Mouse (Mus musculus) heart, adult 9 months (tissue): ENCODE measurements around the gene Rilp.
"Not testable (repeated sequence)": the region's sequence is repeated elsewhere in the genome, so short reads cannot be mapped to it uniquely, and the experiment has no call there.

Experiments
- DNase-seq, 2 experiments: peaks; one replicate each; pipeline ENCODE4 v3.0.0; 2022; ENCODE audit warnings: low spot score in 2 of 2

Rilp gene

DNA sequence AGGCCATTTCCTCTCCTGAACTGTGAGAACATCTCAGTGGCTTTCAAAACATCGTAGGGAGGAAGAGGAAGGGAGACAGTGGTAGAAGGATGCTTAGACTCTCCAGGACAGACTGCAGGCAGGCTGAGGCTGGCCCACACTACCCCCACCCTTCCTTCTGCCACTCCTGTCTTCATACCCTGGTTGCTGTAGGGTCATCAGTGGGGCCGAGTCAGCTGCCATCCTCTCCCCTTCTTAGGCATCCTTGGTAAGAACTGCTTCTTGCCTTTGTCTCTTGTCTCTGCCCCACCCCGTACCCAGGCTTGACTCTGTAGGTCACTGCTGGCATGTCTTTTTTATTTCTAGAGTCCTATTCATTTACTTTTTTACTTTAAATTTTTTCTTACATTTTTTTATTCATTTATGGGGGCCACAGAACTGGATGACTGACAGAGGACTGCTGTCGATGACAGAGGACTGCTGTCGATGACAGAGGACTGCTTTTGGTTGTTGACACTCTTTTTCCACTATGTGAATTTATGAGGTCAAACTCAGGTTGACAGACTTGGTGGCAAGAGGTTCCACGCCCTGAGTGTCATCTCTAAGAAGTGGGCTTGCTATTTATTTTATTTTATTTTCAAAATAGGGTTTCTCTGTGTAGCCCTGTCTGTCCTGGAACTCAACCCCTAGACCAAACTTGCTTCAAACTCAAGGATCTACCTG, 23.6 kb downstream of the Rilp start:
- DNase-seq, result no peak

- DNase-seq, result no peak
Measured at GRCm38 (mm10) chr11:75534286-75535033, 24.6 kb downstream of the Rilp start.

DNA sequence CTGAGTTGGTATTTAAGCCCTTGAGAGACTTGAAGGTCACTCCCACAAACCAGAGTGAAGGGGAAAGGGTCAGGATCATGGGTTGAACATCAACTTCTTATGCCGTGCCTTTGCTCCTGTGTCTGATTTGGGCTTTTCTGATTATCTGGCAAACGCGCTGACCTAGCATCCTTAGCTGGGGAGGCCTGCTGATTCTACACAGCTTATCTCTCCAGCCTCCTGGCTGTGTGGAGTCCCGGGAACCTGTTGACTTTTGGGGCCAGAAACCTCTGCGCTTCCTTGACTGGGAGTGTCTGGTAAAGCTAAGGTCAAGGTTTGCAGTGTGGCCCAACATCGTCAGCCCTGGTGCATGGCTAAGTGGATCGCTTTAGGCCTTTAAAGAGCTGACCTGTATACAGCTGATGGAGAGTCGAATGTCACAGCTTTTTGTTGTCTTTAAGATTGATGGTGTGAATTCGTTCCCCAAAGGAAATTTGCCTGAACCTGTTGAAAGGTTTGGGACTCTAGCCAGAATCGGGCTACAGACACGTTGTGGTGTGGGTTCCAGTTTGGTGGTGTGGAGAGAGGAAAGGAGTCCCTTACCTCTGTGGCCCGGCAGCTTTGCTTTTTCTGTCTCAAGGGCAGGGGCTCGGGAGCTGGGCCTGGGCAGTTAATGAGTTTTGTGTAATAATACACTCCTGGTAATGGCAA, 25.4 kb downstream of the Rilp start:
- DNase-seq, result no peak

GRCm38 (mm10) chr11:75536255-75537024, 26.5 kb downstream of the Rilp start:
- no peak for DNase-seq

- no peak for DNase-seq
Measured at GRCm38 (mm10) chr11:75537025-75537414, 27.1 kb downstream of the Rilp start.

DNA sequence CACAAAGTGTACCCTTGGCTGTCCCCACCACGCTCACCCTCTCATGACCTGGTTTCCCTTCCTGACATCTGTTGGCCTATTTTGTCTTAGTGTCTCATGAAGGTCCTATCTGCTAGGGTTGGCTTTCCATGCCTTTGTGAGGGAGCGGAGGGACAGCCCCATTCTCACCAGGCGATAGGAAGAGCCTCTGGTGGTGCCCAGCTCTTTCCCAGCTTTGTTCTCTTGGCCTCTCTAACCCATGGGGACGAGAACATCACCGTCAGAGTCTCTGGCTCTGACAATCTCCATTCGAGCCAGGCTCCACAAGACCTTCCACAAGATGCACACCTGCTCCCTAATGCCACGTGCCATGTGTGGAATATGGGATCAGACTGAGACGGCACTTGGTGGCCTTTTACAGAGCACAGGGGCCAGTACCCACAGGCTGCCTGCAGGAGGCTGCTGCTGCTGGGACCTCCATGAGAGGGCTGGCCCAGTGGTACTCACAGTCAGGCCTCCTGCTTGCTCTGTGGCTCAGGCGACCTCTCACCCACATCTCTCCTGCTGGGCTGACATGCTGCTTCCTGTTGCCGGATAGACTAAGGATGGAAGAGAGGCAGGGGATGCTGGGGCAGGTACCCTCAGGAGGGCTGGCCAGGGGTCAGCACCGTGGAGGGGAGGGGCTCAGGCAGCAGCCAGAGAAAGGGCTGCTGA, 27.7 kb downstream of the Rilp start:
- DNase-seq, result peak in 1 of 2 experiments; percentile 49

- no peak for DNase-seq
Measured at GRCm38 (mm10) chr11:75538184-75538969, 28.5 kb downstream of the Rilp start.

DNA sequence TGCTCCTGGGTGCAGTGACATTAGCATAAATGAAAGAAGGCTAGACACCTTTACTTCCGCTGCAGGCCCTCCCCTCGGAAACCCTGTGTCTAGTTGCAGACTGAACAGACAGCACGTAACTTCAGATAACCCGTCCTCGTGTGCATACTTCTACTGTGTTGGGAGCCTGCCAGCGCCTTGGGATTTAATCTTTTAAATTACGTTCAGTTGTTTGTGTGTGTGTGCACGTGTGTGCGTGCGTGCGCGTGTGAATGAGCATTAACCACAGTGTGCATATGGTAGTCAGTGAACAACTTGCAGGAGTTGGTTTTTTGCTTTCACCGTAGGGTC, 29.0 kb downstream of the Rilp start:
- DNase-seq, result no peak

GRCm38 (mm10) chr11:75540209-75540608, 30.3 kb downstream of the Rilp start:
- no peak for DNase-seq

GRCm38 (mm10) chr11:75540710-75541581, 31.1 kb downstream of the Rilp start:
- DNase-seq, result no peak

GRCm38 (mm10) chr11:75544713-75545112, 34.8 kb downstream of the Rilp start:
- DNase-seq, result no peak

GRCm38 (mm10) chr11:75546057-75546456, 36.2 kb downstream of the Rilp start:
- no peak for DNase-seq

DNA sequence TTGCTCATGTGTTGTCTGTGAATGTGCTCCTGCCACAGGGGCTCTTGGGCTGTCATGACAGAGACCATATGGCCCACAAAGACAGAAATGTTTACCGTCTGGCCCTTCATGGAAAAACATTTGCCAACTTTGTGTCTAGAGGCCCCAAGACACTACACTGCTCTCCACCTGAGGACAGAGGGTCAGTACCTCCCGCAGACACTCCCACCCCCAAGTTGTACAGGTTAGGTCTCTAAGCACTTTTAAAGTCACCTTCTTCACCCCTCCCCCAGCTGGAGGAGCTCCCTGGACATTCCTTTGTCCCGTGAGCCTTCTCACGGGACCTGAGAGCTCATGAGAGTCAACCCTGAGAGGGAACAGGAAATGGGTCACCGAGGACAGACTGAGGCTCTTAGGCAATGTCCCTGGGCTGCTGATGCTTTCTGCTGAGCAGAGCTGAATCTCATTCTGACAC, 39.8 kb downstream of the Rilp start:
- DNase-seq, result peak; percentile 42 to 54

DNA sequence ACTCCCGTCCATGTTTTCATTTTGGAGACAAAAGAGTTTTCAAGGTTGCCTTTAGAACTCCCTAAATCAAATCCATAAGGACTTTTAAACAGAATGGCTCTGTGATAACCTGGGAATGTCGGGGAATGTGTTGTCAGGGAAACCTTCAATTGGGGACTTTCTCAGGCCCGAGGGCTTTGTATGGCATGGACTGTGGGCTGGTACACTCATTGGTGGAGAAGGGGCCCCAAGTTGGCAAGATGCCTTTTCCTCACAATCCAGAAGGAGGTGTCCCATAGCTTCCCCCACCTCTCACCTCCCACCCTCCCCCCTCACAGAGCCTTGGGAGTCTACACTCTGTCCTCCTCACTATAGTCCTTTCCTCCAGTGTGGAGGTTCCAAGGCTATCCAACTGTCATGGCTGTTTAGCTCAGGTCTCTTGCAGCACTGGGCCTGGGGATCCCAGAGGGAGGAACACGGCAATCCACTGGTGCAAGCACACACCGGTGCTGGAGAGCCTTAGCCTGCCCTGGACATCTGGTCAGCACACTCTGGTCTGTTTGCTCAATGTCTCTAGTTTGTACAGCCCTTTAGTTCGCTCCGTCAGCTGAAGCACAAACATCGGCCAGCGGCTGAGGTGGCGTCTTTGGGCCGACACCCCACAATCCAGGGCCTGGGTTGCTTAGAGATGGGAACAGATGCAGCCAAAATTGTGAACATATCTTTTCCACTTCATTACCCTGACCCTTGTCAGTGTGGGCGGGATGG, 40.5 kb downstream of the Rilp start:
- peak; percentile 66 to 76 for DNase-seq

DNA sequence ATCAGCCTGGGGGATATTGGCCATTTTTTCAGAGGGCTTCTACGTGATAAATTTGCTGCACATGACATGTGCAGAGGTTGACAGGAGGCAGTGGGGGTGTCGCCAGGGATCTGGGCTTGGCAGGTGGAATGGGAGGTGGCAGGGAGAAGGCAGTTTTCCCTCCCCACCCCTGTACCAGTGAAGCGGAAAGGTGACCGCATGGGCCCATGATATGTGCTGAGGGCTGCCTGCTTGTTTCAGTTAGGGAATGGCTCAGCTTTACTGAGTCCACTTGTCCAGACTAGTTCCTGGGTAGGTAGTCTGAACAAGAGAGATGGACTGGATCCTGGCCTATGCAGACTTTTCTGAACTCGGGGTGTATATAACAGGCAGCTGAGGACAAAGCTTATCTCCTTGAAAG, 41.4 kb downstream of the Rilp start:
- no peak for DNase-seq

GRCm38 (mm10) chr11:75551961-75552441, 42.1 kb downstream of the Rilp start:
- DNase-seq, result peak; percentile 81 to 82

DNA sequence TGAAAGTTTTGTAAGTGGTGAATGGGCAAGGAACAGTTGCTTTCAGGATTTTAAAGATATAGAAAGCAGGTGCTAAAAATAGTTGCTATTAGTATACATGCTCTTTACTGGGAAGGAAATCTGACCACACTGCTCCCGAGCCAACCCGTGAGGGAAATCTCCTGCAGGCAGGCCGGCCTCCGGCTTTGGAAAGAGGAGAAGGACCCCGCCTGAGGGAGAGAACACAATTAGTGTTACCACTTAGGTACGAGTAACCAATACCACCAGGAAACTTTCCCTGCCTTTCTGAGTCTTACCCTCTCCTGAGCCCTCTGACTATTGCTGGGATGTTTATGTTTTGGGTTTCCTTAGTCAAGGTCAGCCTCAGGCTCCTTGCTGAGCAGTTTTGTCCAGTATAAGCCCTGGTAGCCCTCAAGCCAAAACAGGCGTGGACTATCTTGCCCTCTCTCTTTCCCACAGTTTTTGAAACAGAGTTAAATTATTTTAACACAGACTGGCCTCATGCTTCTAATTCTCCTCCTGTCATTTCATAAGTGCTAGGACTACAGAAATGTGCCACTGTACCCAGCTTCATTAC, 43.1 kb downstream of the Rilp start:
- no peak for DNase-seq

DNA sequence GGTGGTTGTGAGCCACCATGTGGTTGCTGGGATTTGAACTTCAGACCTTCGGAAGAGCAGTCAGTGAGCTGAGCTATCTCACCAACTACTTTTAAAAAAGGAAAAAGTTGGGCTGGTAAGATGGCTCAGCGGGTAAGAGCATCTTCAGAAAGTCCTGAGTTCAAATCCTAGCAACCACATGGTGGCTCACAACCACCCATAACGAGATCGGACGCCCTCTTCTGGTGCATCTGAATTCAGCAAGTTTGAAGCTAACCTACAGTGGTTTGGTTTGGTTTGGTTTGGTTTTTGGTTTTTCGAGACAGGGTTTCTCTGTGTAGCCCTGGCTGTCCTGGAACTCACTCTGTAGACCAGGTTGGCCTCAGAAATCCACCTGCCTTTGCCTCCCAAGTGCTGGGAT, 46.1 kb downstream of the Rilp start:
- not testable (repeated sequence) for DNase-seq
